Comparison of ENCODE assay signal across 16 mouse cellular contexts in genomic region chr11:63134021-63134420, GRCm38 (mm10). TPM values are rescaled to one million over a fixed set of nuclear protein-coding genes. Genes with fewer than 3 reads are reported as not detected.
DNase-seq lines count a peak whose midpoint lies in the region; ATAC-seq and TF ChIP-seq lines count a peak whose summit lies in the region.
"Had no signal": no experiment of that assay in that cellular context is flagged by ENCODE, and none has a peak within 500 bp of the region (broad histone marks: within the 10 kb centered on the region; RNA-seq: fewer than 3 reads in every experiment).

No protein-coding gene starts in this region.

- peaks cover 16% of the 10 kb centered on the region; the same call in 1 of the 2 replicates for H3K36me3 ChIP-seq in heart, embryonic 12.5 days
- peaks cover 8% of the 10 kb centered on the region for H3K36me3 ChIP-seq in liver, postnatal 0 days (replicated peaks; ENCODE audit: insufficient read depth, low read length)
- peaks cover 25% of the 10 kb centered on the region for H3K36me3 ChIP-seq in embryonic facial prominence, embryonic 13.5 days
- peaks cover 34% of the 10 kb centered on the region for H3K36me3 ChIP-seq in limb, embryonic 15.5 days
- H3K36me3 ChIP-seq: midbrain, embryonic 13.5 days had no signal

- whole genome bisulfite sequencing in heart, embryonic 12.5 days, result 70% methylated on average over 5 of the region's 5 CpGs
- 73% methylated on average over 5 of the region's 5 CpGs for WGBS in liver, postnatal 0 days (ENCODE audit: insufficient replicate concordance)
- WGBS in embryonic facial prominence, embryonic 13.5 days, result 75% methylated on average over 5 of the region's 5 CpGs
- 75% methylated on average over 5 of the region's 5 CpGs for WGBS in limb, embryonic 15.5 days

- no peak overlapping the region for H3K9ac ChIP-seq in heart, embryonic 12.5 days
- no peak overlapping the region for H3K9ac ChIP-seq in liver, postnatal 0 days (replicated peaks)
- H3K9ac ChIP-seq in embryonic facial prominence, embryonic 13.5 days, result peak overlapping the region; percentile 11; the same call in 1 of the 2 replicates
- H3K9ac ChIP-seq in limb, embryonic 15.5 days, result no peak overlapping the region
- H3K9ac ChIP-seq: midbrain, embryonic 13.5 days had no signal

- H3K27ac ChIP-seq in heart, embryonic 12.5 days (ENCODE audit: poor library complexity, severe bottlenecking), result no peak overlapping the region
- H3K27ac ChIP-seq in liver, postnatal 0 days (ENCODE audit: low read depth), result no peak overlapping the region
- peak overlapping the region; percentile 83; the same call in 1 of the 2 replicates for H3K27ac ChIP-seq in embryonic facial prominence, embryonic 13.5 days
- H3K27ac ChIP-seq in limb, embryonic 15.5 days, result peak overlapping the region; percentile 86
- H3K27ac ChIP-seq: midbrain, embryonic 13.5 days had no signal

- H3K4me1 ChIP-seq in heart, embryonic 12.5 days (replicated peaks), result peaks cover 50% of the 10 kb centered on the region
- H3K4me1 ChIP-seq in liver, postnatal 0 days (ENCODE audit: insufficient read depth), result peaks cover 6% of the 10 kb centered on the region; the same call in 1 of the 2 replicates
- peaks cover 72% of the 10 kb centered on the region for H3K4me1 ChIP-seq in embryonic facial prominence, embryonic 13.5 days
- peaks cover 73% of the 10 kb centered on the region for H3K4me1 ChIP-seq in limb, embryonic 15.5 days

- no peak overlapping the region for H3K4me3 ChIP-seq in heart, embryonic 12.5 days
- no peak overlapping the region for H3K4me3 ChIP-seq in liver, postnatal 0 days (ENCODE audit: low read depth, low read length)
- peak overlapping the region; percentile 63 for H3K4me3 ChIP-seq in embryonic facial prominence, embryonic 13.5 days
- peak overlapping the region; percentile 72 for H3K4me3 ChIP-seq in limb, embryonic 15.5 days
- H3K4me3 ChIP-seq: erythroblast, embryonic 14.5 days had no signal

- H3K4me2 ChIP-seq in heart, embryonic 12.5 days, result peak overlapping the region; percentile 90; the same call in 1 of the 2 replicates
- H3K4me2 ChIP-seq in liver, postnatal 0 days (ENCODE audit: low read depth, low read length), result 0 out of 2 replicates have a peak overlapping the region, but pooled peaks have one; percentile 73
- H3K4me2 ChIP-seq in embryonic facial prominence, embryonic 13.5 days, result peak overlapping the region; percentile 78
- H3K4me2 ChIP-seq in limb, embryonic 15.5 days, result peak overlapping the region; percentile 74

- no peak for TF ChIP-seq CTCF in liver, postnatal 0 days (IDR thresholded peaks at IDR 0.05; ENCODE audit: low read depth)

- ATAC-seq in heart, embryonic 12.5 days (ENCODE audit: insufficient number of reproducible peaks, low FRiP score), result no peak
- no peak for ATAC-seq in liver, postnatal 0 days
- ATAC-seq in embryonic facial prominence, embryonic 13.5 days (ENCODE audit: insufficient number of reproducible peaks, insufficient read depth, low FRiP score, low TSS enrichment, low read depth), result no peak
- ATAC-seq in limb, embryonic 15.5 days (ENCODE audit: insufficient number of reproducible peaks, low FRiP score, low TSS enrichment, low read depth), result no peak
- ATAC-seq: midbrain, embryonic 13.5 days had no signal

- H3K9me3 ChIP-seq in heart, embryonic 12.5 days (replicated peaks), result no peaks in the 10 kb centered on the region
- H3K9me3 ChIP-seq in liver, postnatal 0 days (ENCODE audit: low read length), result no peaks in the 10 kb centered on the region
- H3K9me3 ChIP-seq in embryonic facial prominence, embryonic 13.5 days, result no peaks in the 10 kb centered on the region
- H3K9me3 ChIP-seq in limb, embryonic 15.5 days, result no peaks in the 10 kb centered on the region
- H3K9me3 ChIP-seq: midbrain, embryonic 13.5 days had no signal

- no peak for DNase-seq in heart, postnatal 25 days (ENCODE audit: low spot score)
- no peak for DNase-seq in liver, postnatal 0 days
- DNase-seq in liver, result no peak
- DNase-seq in adrenal gland, postnatal 10 days, result no peak
- no peak for DNase-seq in embryo, embryonic 11 days
- DNase-seq: B cell, adult 2 months; cerebellum, postnatal 14 days; heart, postnatal 4 days; spleen, adult 18-20 months; thymus, postnatal 14 days had no signal

- intact Hi-C loops in heart, postnatal 25 days (cut with DNase I), result loop anchor here (2.0 to 5.0 kb wide), 4 partner anchors 107 to 392 kb away; no protein-coding TSS in a partner anchor

- H3K27me3 ChIP-seq in heart, embryonic 12.5 days (replicated peaks), result 0 out of 2 replicates have a peak, but pooled peaks cover 4% of the 10 kb centered on the region
- peaks cover 21% of the 10 kb centered on the region for H3K27me3 ChIP-seq in liver, postnatal 0 days (ENCODE audit: insufficient read depth, low read length)
- peaks cover 54% of the 10 kb centered on the region for H3K27me3 ChIP-seq in embryonic facial prominence, embryonic 13.5 days
- peaks cover 18% of the 10 kb centered on the region for H3K27me3 ChIP-seq in limb, embryonic 15.5 days

- TF ChIP-seq EP300 in liver, postnatal 0 days (IDR thresholded peaks at IDR 0.05; ENCODE audit: low read depth), result no peak

RNA-seq across cellular contexts. Expression of gene Pmp22, which starts 5.2 kb away (rescaled TPM):
- 67.8 and 72.8 TPM in 2 replicates for polyA plus RNA-seq in heart, embryonic 12.5 days (2016; fragmentation: Nextera tagmentation; extraction: Ambion mirVana)
- total RNA-seq in heart, postnatal 25 days (2021), result 10 to 100 TPM; 55.9 to 63.6 TPM
- 12.1 and 12.9 TPM in 2 replicates for polyA plus RNA-seq in liver, postnatal 0 days (2015; fragmentation: Nextera tagmentation; extraction: Ambion mirVana)
- polyA plus RNA-seq in embryonic facial prominence, embryonic 13.5 days (2015; fragmentation: Nextera tagmentation; extraction: Ambion mirVana), result 127 and 138 TPM in 2 replicates
- 307 and 381 TPM in 2 replicates for polyA plus RNA-seq in limb, embryonic 15.5 days (2015; fragmentation: Nextera tagmentation; extraction: Ambion mirVana)
- 100 to 1,000 TPM; 119 to 122 TPM for total RNA-seq in adrenal gland, postnatal 10 days (2021)
- total RNA-seq: MEL had no signal

Comparison
In these comparisons a context has a peak if more than half of its experiments do, and no peak if none do; other contexts are left out.
1. H3K27ac ChIP-seq: peak in embryonic facial prominence, embryonic 13.5 days (single experiment) and limb, embryonic 15.5 days (single experiment); none in heart, embryonic 12.5 days (single experiment) and liver, postnatal 0 days (single experiment).
2. H3K4me3 ChIP-seq: peak in embryonic facial prominence, embryonic 13.5 days (single experiment) and limb, embryonic 15.5 days (single experiment); none in heart, embryonic 12.5 days (single experiment) and liver, postnatal 0 days (single experiment).
3. Peak in every context shown above with its lines, with median percentiles within 50 percentile points of each other: H3K4me2 ChIP-seq.